Mouse (Mus musculus): ENCODE measurements around the gene Trp73. TPM values are rescaled to one million over a fixed set of nuclear protein-coding genes. Genes with fewer than 3 reads are reported as not detected.

Trp73 gene
- polyA plus RNA-seq (2012; rRNA removed) (2.2 TPM in 2 replicates), polyA plus RNA-seq (2014; fragmentation: Nextera tagmentation; extraction: Ambion mirVana) (2.6 and 2.9 TPM in 2 replicates)

GRCm38 (mm10) chr4:154140182-154140212 is at the start of gene Trp73:
Gene Trp73 (minus strand): TSS chr4:154140208.
- H3K4me2 ChIP-seq (replicated peaks; ENCODE audit: low read depth, low read length, severe bottlenecking): peak within 1 kb of the TSS; percentile 91
- no peak within 1 kb of the TSS for H3K27ac ChIP-seq (replicated peaks; ENCODE audit: low read depth, low read length)
- no CpG with 5 or more reads among the region's 4 CpGs for WGBS
- no peaks in the 10 kb centered on the region for H3K9me3 ChIP-seq (ENCODE audit: control insufficient read depth, low read length)
- TF ChIP-seq POLR2A (IDR thresholded peaks at IDR 0.05; ENCODE audit: borderline replicate concordance, extremely low read depth, insufficient read depth, insufficient read length): no peak
- H3K36me3 ChIP-seq (ENCODE audit: control insufficient read depth, insufficient read depth, low read length): no peaks in the 10 kb centered on the region
- DNase-seq (ENCODE audit: low spot score): no peak
- peaks cover 47% of the 10 kb centered on the region for H3K27me3 ChIP-seq (ENCODE audit: control insufficient read depth, insufficient read depth, low read length)
- ATAC-seq (ENCODE audit: low FRiP score, low read depth): no peak
- peak within 1 kb of the TSS; percentile 47 for H3K4me3 ChIP-seq (replicated peaks; ENCODE audit: low read length)
- H3K4me1 ChIP-seq (ENCODE audit: control insufficient read depth, insufficient read depth, low read length): peaks cover 15% of the 10 kb centered on the region; the same call in 1 of the 2 replicates
- H3K9ac ChIP-seq (ENCODE audit: low read depth, low read length, severe bottlenecking): peak within 1 kb of the TSS; percentile 53

GRCm38 (mm10) chr4:154188948-154189347 is 48.9 kb upstream of the Trp73 start:
- Histone ChIP-seq H3K9me3 (ENCODE audit: control insufficient read depth, low read length) (no peaks in the 10 kb centered on the region), H3K36me3 (ENCODE audit: control insufficient read depth, insufficient read depth, low read length) (peaks cover 6% of the 10 kb centered on the region; the same call in 1 of the 2 replicates), H3K4me2 (replicated peaks; ENCODE audit: low read depth, low read length, severe bottlenecking) (no peak overlapping the region), H3K9ac (ENCODE audit: low read depth, low read length, severe bottlenecking) (no peak overlapping the region), H3K27ac (replicated peaks; ENCODE audit: low read depth, low read length) (no peak overlapping the region), H3K4me3 (replicated peaks; ENCODE audit: low read length) (no peak overlapping the region), H3K4me1 (ENCODE audit: control insufficient read depth, insufficient read depth, low read length) (no peaks in the 10 kb centered on the region), H3K27me3 (ENCODE audit: control insufficient read depth, insufficient read depth, low read length) (no peaks in the 10 kb centered on the region)
- TF ChIP-seq POLR2A (IDR thresholded peaks at IDR 0.05; ENCODE audit: borderline replicate concordance, extremely low read depth, insufficient read depth, insufficient read length): no peak
- ATAC-seq (ENCODE audit: low FRiP score, low read depth) (no peak), DNase-seq (ENCODE audit: low spot score) (no peak)
- WGBS: 77% methylated on average over 8 of the region's 8 CpGs

- DNase-seq (ENCODE audit: low spot score) (no peak), ATAC-seq (ENCODE audit: low FRiP score, low read depth) (no peak)
- no peaks in the 10 kb centered on the region for H3K27me3 ChIP-seq (ENCODE audit: control insufficient read depth, insufficient read depth, low read length)
- H3K9me3 ChIP-seq (ENCODE audit: control insufficient read depth, low read length): no peaks in the 10 kb centered on the region
- peaks cover 16% of the 10 kb centered on the region for H3K36me3 ChIP-seq (ENCODE audit: control insufficient read depth, insufficient read depth, low read length)
- no peak overlapping the region for H3K4me2 ChIP-seq (replicated peaks; ENCODE audit: low read depth, low read length, severe bottlenecking)
- no peak overlapping the region for H3K27ac ChIP-seq (replicated peaks; ENCODE audit: low read depth, low read length)
- no peak for TF ChIP-seq POLR2A (IDR thresholded peaks at IDR 0.05; ENCODE audit: borderline replicate concordance, extremely low read depth, insufficient read depth, insufficient read length)
- H3K4me3 ChIP-seq (replicated peaks; ENCODE audit: low read length): no peak overlapping the region
- WGBS: 52% methylated on average over 11 of the region's 11 CpGs
- no peaks in the 10 kb centered on the region for H3K4me1 ChIP-seq (ENCODE audit: control insufficient read depth, insufficient read depth, low read length)
- no peak overlapping the region for H3K9ac ChIP-seq (ENCODE audit: low read depth, low read length, severe bottlenecking)
Measured at GRCm38 (mm10) chr4:154186002-154186537, 46.1 kb upstream of the Trp73 start.

GRCm38 (mm10) chr4:154185001-154185400 is 45.0 kb upstream of the Trp73 start:
- 76% methylated on average over 5 of the region's 5 CpGs for WGBS
- Histone ChIP-seq H3K27ac (replicated peaks; ENCODE audit: low read depth, low read length) (no peak overlapping the region), H3K4me1 (ENCODE audit: control insufficient read depth, insufficient read depth, low read length) (no peaks in the 10 kb centered on the region), H3K4me3 (replicated peaks; ENCODE audit: low read length) (no peak overlapping the region), H3K4me2 (replicated peaks; ENCODE audit: low read depth, low read length, severe bottlenecking) (no peak overlapping the region), H3K9ac (ENCODE audit: low read depth, low read length, severe bottlenecking) (no peak overlapping the region), H3K27me3 (ENCODE audit: control insufficient read depth, insufficient read depth, low read length) (no peaks in the 10 kb centered on the region), H3K36me3 (ENCODE audit: control insufficient read depth, insufficient read depth, low read length) (peaks cover 16% of the 10 kb centered on the region), H3K9me3 (ENCODE audit: control insufficient read depth, low read length) (no peaks in the 10 kb centered on the region)
- ATAC-seq (ENCODE audit: low FRiP score, low read depth): no peak
- no peak for DNase-seq (ENCODE audit: low spot score)
- TF ChIP-seq POLR2A (IDR thresholded peaks at IDR 0.05; ENCODE audit: borderline replicate concordance, extremely low read depth, insufficient read depth, insufficient read length): no peak

GRCm38 (mm10) chr4:154183566-154183965 is 43.6 kb upstream of the Trp73 start:
- WGBS: 72% methylated on average over 5 of the region's 5 CpGs
- no peaks in the 10 kb centered on the region for H3K4me1 ChIP-seq (ENCODE audit: control insufficient read depth, insufficient read depth, low read length)
- no peak overlapping the region for H3K27ac ChIP-seq (replicated peaks; ENCODE audit: low read depth, low read length)
- TF ChIP-seq POLR2A (IDR thresholded peaks at IDR 0.05; ENCODE audit: borderline replicate concordance, extremely low read depth, insufficient read depth, insufficient read length): no peak
- no peaks in the 10 kb centered on the region for H3K9me3 ChIP-seq (ENCODE audit: control insufficient read depth, low read length)
- no peak overlapping the region for H3K4me3 ChIP-seq (replicated peaks; ENCODE audit: low read length)
- H3K27me3 ChIP-seq (ENCODE audit: control insufficient read depth, insufficient read depth, low read length): no peaks in the 10 kb centered on the region
- H3K9ac ChIP-seq (ENCODE audit: low read depth, low read length, severe bottlenecking): no peak overlapping the region
- no peak for DNase-seq (ENCODE audit: low spot score)
- no peak for ATAC-seq (ENCODE audit: low FRiP score, low read depth)
- peaks cover 16% of the 10 kb centered on the region for H3K36me3 ChIP-seq (ENCODE audit: control insufficient read depth, insufficient read depth, low read length)
- H3K4me2 ChIP-seq (replicated peaks; ENCODE audit: low read depth, low read length, severe bottlenecking): no peak overlapping the region

GRCm38 (mm10) chr4:154181001-154181400 is 41.0 kb upstream of the Trp73 start:
- Histone ChIP-seq H3K9ac (ENCODE audit: low read depth, low read length, severe bottlenecking) (no peak overlapping the region), H3K36me3 (ENCODE audit: control insufficient read depth, insufficient read depth, low read length) (peaks cover 16% of the 10 kb centered on the region), H3K27ac (replicated peaks; ENCODE audit: low read depth, low read length) (no peak overlapping the region), H3K4me1 (ENCODE audit: control insufficient read depth, insufficient read depth, low read length) (no peaks in the 10 kb centered on the region), H3K27me3 (ENCODE audit: control insufficient read depth, insufficient read depth, low read length) (no peaks in the 10 kb centered on the region), H3K4me3 (replicated peaks; ENCODE audit: low read length) (no peak overlapping the region), H3K4me2 (replicated peaks; ENCODE audit: low read depth, low read length, severe bottlenecking) (no peak overlapping the region), H3K9me3 (ENCODE audit: control insufficient read depth, low read length) (no peaks in the 10 kb centered on the region)
- DNase-seq (ENCODE audit: low spot score) (no peak), ATAC-seq (ENCODE audit: low FRiP score, low read depth) (no peak)
- 63% methylated on average over 7 of the region's 7 CpGs for WGBS
- TF ChIP-seq POLR2A (IDR thresholded peaks at IDR 0.05; ENCODE audit: borderline replicate concordance, extremely low read depth, insufficient read depth, insufficient read length): no peak
